Mouse (Mus musculus) kidney, adult 2 months (tissue): ENCODE results near the gene Atxn7l3.

Source experiments
- CTCF ChIP-seq: fragments of 200-500 bp; conservative IDR thresholded peaks from 2 replicates; pipeline ENCODE4 v1.5.1; 2011; ENCODE audit warnings: low read depth, mild to moderate bottlenecking, control low read depth, low read length, moderate library complexity, mixed read lengths; ENCODE audit not compliant: insufficient read depth, insufficient read length
- POLR2A ChIP-seq: fragments of 200-500 bp; IDR thresholded peaks from one replicate; pipeline ENCODE4 v1.6.1; 2011; ENCODE audit warnings: low read depth, low read length, control low read depth

DNA sequence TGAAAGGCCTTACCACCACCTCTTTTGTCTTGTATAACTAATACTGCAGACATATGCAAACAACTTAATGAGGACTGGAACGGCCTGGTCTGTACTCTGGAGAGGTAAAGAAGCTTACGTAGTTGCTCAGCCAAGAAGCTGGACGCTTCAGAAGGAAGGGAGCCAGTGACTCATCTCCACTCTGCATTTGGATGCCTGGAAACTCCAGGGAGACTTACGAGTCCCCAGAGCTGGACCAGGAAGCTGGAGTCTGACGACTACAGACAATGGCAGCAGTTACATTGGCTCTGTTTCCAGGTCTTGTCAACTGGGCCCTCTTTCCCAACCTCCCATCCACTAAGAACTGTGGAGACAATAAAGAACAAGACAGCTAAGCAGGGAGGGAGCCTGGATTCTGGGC, 30.8 kb upstream of the Atxn7l3 start:
- TF ChIP-seq POLR2A (no peak), CTCF (no peak)
